Mouse (Mus musculus): ENCODE measurements at regions not wholly inside any gene's neighbourhood (a gene's known extent, or its start where the extent isn't known, plus 50 kb on each side); places are given as distances from the start of the nearest gene placed in this dataset.
A peak's percentile ranks its signal among the peaks of the same experiment; 100 is the strongest.

DNA sequence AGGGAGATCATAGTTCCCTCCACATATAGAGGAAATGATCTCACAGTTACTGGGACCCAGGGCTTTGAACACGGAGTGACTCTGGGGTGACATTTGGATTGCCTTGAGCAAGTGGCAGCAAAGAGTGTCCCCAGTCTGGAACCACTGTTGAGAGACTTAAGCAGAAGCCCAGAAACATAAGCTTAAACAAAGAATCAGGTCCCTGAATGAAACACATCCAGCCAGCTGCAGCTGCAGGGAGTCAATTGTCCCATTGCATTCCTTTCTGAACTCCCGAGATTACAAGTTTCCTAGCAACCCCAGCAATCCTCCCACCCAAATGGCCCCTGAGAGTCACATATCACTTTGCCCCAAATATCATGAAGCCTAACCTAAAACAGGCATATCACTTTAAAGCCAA lies 128.7 kb upstream of the Krtap11-1 start:
- Histone ChIP-seq H3K9me3 (ENCODE audit: control insufficient read depth, low read length) (no peaks in the 10 kb centered on the region), H3K9ac (ENCODE audit: low read length) (no peak overlapping the region), H3K4me1 (replicated peaks; ENCODE audit: control insufficient read depth, insufficient read depth) (no peaks in the 10 kb centered on the region), H3K4me3 (ENCODE audit: low read depth, low read length) (no peak overlapping the region), H3K27me3 (ENCODE audit: control insufficient read depth, insufficient read depth, low read length) (no peaks in the 10 kb centered on the region), H3K4me2 (replicated peaks; ENCODE audit: low read depth) (no peak overlapping the region), H3K27ac (replicated peaks) (no peak overlapping the region), H3K36me3 (ENCODE audit: control insufficient read depth, insufficient read depth, low read length) (no peaks in the 10 kb centered on the region)
- WGBS, result 2% methylated on average over 2 of the region's 2 CpGs
- DNase-seq (ENCODE audit: low spot score) (no peak), ATAC-seq (ENCODE audit: low FRiP score, low TSS enrichment) (no peak)
- no peak for TF ChIP-seq EP300 (optimal IDR thresholded peaks at IDR 0.05)
- no peak for TF ChIP-seq CTCF (IDR thresholded peaks at IDR 0.05; ENCODE audit: low read depth)

DNA sequence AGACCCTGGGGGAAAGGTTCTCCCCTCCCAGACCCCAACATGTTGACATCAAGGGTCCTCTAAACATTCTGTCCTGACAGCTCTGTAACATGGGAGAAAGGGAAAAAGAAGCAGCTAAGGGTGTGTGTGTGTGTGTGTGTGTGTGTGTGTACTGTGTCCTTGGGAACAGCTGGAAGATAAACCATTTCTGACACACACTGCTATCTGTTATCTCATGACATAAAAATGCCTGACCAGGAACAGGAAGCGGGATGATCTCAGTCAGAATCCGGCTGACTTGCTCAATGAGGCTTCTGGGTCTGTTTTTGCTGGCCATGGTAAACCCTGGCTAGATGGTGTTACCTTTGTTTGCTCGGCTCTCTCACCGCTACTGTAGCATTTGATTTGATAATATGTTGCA lies 124.8 kb upstream of the Krtap11-1 start:
- Histone ChIP-seq H3K4me2 (replicated peaks; ENCODE audit: low read depth) (no peak overlapping the region), H3K36me3 (ENCODE audit: control insufficient read depth, insufficient read depth, low read length) (no peaks in the 10 kb centered on the region), H3K27me3 (ENCODE audit: control insufficient read depth, insufficient read depth, low read length) (no peaks in the 10 kb centered on the region), H3K4me1 (replicated peaks; ENCODE audit: control insufficient read depth, insufficient read depth) (no peaks in the 10 kb centered on the region), H3K9me3 (ENCODE audit: control insufficient read depth, low read length) (no peaks in the 10 kb centered on the region), H3K4me3 (ENCODE audit: low read depth, low read length) (no peak overlapping the region), H3K9ac (ENCODE audit: low read length) (no peak overlapping the region), H3K27ac (replicated peaks) (no peak overlapping the region)
- ATAC-seq (ENCODE audit: low FRiP score, low TSS enrichment), result 0 out of 2 replicates have a peak, but pooled peaks have one; percentile 35
- WGBS, result 43% methylated on average over 4 of the region's 4 CpGs
- no peak for TF ChIP-seq EP300 (optimal IDR thresholded peaks at IDR 0.05)
- TF ChIP-seq CTCF (IDR thresholded peaks at IDR 0.05; ENCODE audit: low read depth), result no peak
- no peak for DNase-seq (ENCODE audit: low spot score)

DNA sequence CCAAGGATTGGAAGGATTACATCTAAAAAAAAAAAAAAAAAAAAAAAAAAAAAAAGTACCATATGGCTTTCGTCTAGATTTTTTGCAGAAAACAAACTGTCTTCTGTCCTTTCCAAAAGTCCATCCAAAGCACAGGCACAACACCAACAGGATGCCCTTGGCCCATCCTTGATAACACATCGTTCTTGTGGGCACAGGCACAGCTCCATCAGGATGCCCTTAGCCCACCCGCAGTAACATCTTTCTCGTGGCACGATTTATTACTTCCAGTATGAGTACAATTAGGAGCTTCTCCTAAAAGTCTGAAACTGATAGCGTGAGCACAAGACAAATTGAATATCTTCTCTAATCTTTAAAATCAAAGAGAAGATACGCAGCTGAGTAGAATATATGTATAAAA lies 124.4 kb upstream of the Krtap11-1 start:
- Histone ChIP-seq H3K27ac (replicated peaks) (no peak overlapping the region), H3K9ac (ENCODE audit: low read length) (no peak overlapping the region), H3K4me2 (replicated peaks; ENCODE audit: low read depth) (no peak overlapping the region), H3K36me3 (ENCODE audit: control insufficient read depth, insufficient read depth, low read length) (no peaks in the 10 kb centered on the region), H3K4me3 (ENCODE audit: low read depth, low read length) (no peak overlapping the region), H3K9me3 (ENCODE audit: control insufficient read depth, low read length) (no peaks in the 10 kb centered on the region), H3K4me1 (replicated peaks; ENCODE audit: control insufficient read depth, insufficient read depth) (no peaks in the 10 kb centered on the region), H3K27me3 (ENCODE audit: control insufficient read depth, insufficient read depth, low read length) (no peaks in the 10 kb centered on the region)
- no peak for TF ChIP-seq EP300 (optimal IDR thresholded peaks at IDR 0.05)
- TF ChIP-seq CTCF (IDR thresholded peaks at IDR 0.05; ENCODE audit: low read depth), result no peak
- ATAC-seq (ENCODE audit: low FRiP score, low TSS enrichment), result no peak
- 60% methylated on average over 7 of the region's 7 CpGs for WGBS
- no peak for DNase-seq (ENCODE audit: low spot score)

DNA sequence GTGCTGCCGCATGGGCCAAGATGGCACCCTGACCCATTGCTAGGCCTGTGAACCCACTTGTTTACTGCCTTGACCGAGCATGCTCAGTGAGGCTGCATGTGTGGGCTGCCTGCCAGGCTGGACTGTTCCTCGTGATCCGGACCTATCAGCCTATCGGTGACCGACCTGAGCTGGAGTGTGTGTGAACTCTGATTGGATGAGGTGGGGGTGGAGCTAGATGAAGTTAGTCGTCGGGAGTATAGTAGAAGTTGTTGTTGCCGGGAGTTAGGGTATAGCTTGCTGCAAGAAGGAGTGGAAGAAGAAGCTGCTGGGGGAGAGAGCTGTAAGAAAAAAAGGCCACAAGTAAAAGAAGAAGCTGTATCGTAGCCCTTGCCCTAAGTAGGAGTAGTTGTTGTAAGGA lies 122.3 kb upstream of the Krtap11-1 start:
- no peaks in the 10 kb centered on the region for H3K4me1 ChIP-seq (replicated peaks; ENCODE audit: control insufficient read depth, insufficient read depth)
- no peak overlapping the region for H3K9ac ChIP-seq (ENCODE audit: low read length)
- no peak overlapping the region for H3K4me2 ChIP-seq (replicated peaks; ENCODE audit: low read depth)
- DNase-seq (ENCODE audit: low spot score), result no peak
- H3K27me3 ChIP-seq (ENCODE audit: control insufficient read depth, insufficient read depth, low read length), result no peaks in the 10 kb centered on the region
- no peak overlapping the region for H3K27ac ChIP-seq (replicated peaks)
- no peak overlapping the region for H3K4me3 ChIP-seq (ENCODE audit: low read depth, low read length)
- no peaks in the 10 kb centered on the region for H3K36me3 ChIP-seq (ENCODE audit: control insufficient read depth, insufficient read depth, low read length)
- WGBS, result 85% methylated on average over 10 of the region's 10 CpGs
- H3K9me3 ChIP-seq (ENCODE audit: control insufficient read depth, low read length), result no peaks in the 10 kb centered on the region
- TF ChIP-seq CTCF (IDR thresholded peaks at IDR 0.05; ENCODE audit: low read depth) (no peak), EP300 (optimal IDR thresholded peaks at IDR 0.05) (no peak)
- ATAC-seq (ENCODE audit: low FRiP score, low TSS enrichment), result no peak

DNA sequence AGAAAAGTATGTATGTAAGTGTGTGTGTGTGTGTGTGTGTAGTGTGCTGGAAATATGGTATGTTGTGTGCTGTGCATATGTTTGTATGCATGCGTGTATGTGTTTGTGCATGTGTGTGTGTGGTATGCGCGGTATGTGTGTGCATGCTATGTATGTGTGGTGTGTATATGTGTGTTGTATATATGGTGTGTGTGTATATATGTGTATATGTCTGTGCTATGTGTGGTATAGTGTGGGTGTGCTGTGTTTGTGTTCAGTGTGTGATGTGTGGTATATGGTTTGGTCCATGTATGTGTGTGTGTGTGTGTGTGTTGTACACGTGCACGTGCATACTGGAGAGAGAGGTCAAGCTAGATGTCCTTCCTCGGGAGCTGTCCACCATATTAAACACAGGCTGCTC lies 108.5 kb upstream of the Krtap11-1 start:
- Histone ChIP-seq H3K4me2 (replicated peaks; ENCODE audit: low read depth) (no peak overlapping the region), H3K9me3 (ENCODE audit: control insufficient read depth, low read length) (no peaks in the 10 kb centered on the region), H3K36me3 (ENCODE audit: control insufficient read depth, insufficient read depth, low read length) (no peaks in the 10 kb centered on the region), H3K9ac (ENCODE audit: low read length) (no peak overlapping the region), H3K4me3 (ENCODE audit: low read depth, low read length) (no peak overlapping the region), H3K27me3 (ENCODE audit: control insufficient read depth, insufficient read depth, low read length) (no peaks in the 10 kb centered on the region), H3K4me1 (replicated peaks; ENCODE audit: control insufficient read depth, insufficient read depth) (no peaks in the 10 kb centered on the region), H3K27ac (replicated peaks) (no peak overlapping the region)
- DNase-seq (ENCODE audit: low spot score) (no peak), ATAC-seq (ENCODE audit: low FRiP score, low TSS enrichment) (no peak)
- 84% methylated on average over 6 of the region's 6 CpGs for WGBS
- TF ChIP-seq EP300 (optimal IDR thresholded peaks at IDR 0.05) (no peak), CTCF (IDR thresholded peaks at IDR 0.05; ENCODE audit: low read depth) (no peak)

DNA sequence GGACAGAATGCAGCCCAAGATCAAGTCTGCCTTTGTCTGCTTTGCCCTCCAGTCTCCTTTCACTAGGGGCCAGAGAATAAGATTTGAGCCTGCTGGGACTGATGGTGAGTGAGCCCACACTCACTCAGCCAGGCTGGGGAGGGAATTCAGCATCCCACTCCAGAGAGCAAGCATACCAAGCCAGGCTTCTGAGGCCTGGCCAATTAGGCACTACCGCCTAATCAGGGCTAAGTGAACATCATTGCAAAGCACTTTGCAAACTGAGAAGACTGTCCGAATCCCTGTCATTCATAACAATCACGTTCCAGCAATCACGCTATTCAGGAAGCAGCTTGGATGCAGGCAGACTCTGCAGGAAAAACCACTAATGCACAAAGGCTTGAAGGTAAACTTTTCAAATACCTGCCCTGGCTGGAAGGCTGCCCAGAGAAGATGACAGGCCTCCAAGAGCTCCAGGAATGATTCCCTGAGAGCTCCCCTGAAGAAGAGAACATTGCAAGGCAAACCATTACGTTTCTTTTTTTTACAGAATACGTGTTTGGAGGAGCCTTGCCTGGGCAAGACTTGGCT lies 107.5 kb upstream of the Krtap11-1 start:
- ATAC-seq (ENCODE audit: low FRiP score, low TSS enrichment) (no peak), DNase-seq (ENCODE audit: low spot score) (no peak)
- Histone ChIP-seq H3K27me3 (ENCODE audit: control insufficient read depth, insufficient read depth, low read length) (no peaks in the 10 kb centered on the region), H3K4me1 (replicated peaks; ENCODE audit: control insufficient read depth, insufficient read depth) (no peaks in the 10 kb centered on the region), H3K27ac (replicated peaks) (no peak overlapping the region), H3K9ac (ENCODE audit: low read length) (no peak overlapping the region), H3K4me2 (replicated peaks; ENCODE audit: low read depth) (no peak overlapping the region), H3K4me3 (ENCODE audit: low read depth, low read length) (no peak overlapping the region), H3K9me3 (ENCODE audit: control insufficient read depth, low read length) (no peaks in the 10 kb centered on the region), H3K36me3 (ENCODE audit: control insufficient read depth, insufficient read depth, low read length) (no peaks in the 10 kb centered on the region)
- WGBS, result 54% methylated on average over 6 of the region's 6 CpGs
- TF ChIP-seq EP300 (optimal IDR thresholded peaks at IDR 0.05), result no peak
- no peak for TF ChIP-seq CTCF (IDR thresholded peaks at IDR 0.05; ENCODE audit: low read depth)

Measured in stomach, postnatal 0 days (tissue).